Mouse (Mus musculus): ENCODE data around the gene Aph1a.
A peak's percentile ranks its signal among the peaks of the same experiment; 100 is the strongest.
"Not testable (repeated sequence)": the region's sequence is repeated elsewhere in the genome, so short reads cannot be mapped to it uniquely, and the experiment has no call there.

Gene Aph1a

GRCm38 (mm10) chr3:95916760-95917159 is 23.0 kb downstream of the Aph1a start:
- DNase-seq (ENCODE audit: low read depth, low spot score), result no peak

- not testable (repeated sequence) for DNase-seq (ENCODE audit: low read depth, low spot score)
These were observed 26.8 kb downstream of the Aph1a start for GRCm38 (mm10) chr3:95920532-95920931.

- not testable (repeated sequence) for DNase-seq (ENCODE audit: low read depth, low spot score)
These were observed 29.7 kb downstream of the Aph1a start for GRCm38 (mm10) chr3:95923429-95923828.

- no peak for DNase-seq (ENCODE audit: low read depth, low spot score)
These were observed 30.4 kb downstream of the Aph1a start for GRCm38 (mm10) chr3:95924185-95924584.

GRCm38 (mm10) chr3:95925087-95925486 is 31.3 kb downstream of the Aph1a start:
- DNase-seq (ENCODE audit: low read depth, low spot score), result no peak

- DNase-seq (ENCODE audit: low read depth, low spot score), result no peak
These were observed 34.5 kb downstream of the Aph1a start for GRCm38 (mm10) chr3:95928261-95928657.

- DNase-seq (ENCODE audit: low read depth, low spot score), result peak; percentile 99
These were observed 35.1 kb downstream of the Aph1a start, which contains the start of gene Anp32e for GRCm38 (mm10) chr3:95928658-95929503. Anp32e (plus strand) TSS chr3:95929246.

GRCm38 (mm10) chr3:95929581-95930470 is 36.1 kb downstream of the Aph1a start:
- peak; percentile 71 for DNase-seq (ENCODE audit: low read depth, low spot score)

- no peak for DNase-seq (ENCODE audit: low read depth, low spot score)
These were observed 36.7 kb downstream of the Aph1a start for GRCm38 (mm10) chr3:95930471-95930789.

- no peak for DNase-seq (ENCODE audit: low read depth, low spot score)
These were observed 37.7 kb downstream of the Aph1a start for GRCm38 (mm10) chr3:95931471-95931870.

GRCm38 (mm10) chr3:95932157-95932556 is 38.4 kb downstream of the Aph1a start:
- no peak for DNase-seq (ENCODE audit: low read depth, low spot score)

GRCm38 (mm10) chr3:95932566-95932965 is 38.8 kb downstream of the Aph1a start:
- DNase-seq (ENCODE audit: low read depth, low spot score), result no peak

- no peak for DNase-seq (ENCODE audit: low read depth, low spot score)
These were observed 39.5 kb downstream of the Aph1a start for GRCm38 (mm10) chr3:95933111-95933750.

- DNase-seq (ENCODE audit: low read depth, low spot score), result no peak
These were observed 40.7 kb downstream of the Aph1a start for GRCm38 (mm10) chr3:95934448-95934847.

- no peak for DNase-seq (ENCODE audit: low read depth, low spot score)
These were observed 44.4 kb downstream of the Aph1a start for GRCm38 (mm10) chr3:95938217-95938616.

- DNase-seq (ENCODE audit: low read depth, low spot score), result no peak
These were observed 45.1 kb downstream of the Aph1a start for GRCm38 (mm10) chr3:95938835-95939234.

- DNase-seq (ENCODE audit: low read depth, low spot score), result no peak
These were observed 49.0 kb downstream of the Aph1a start for GRCm38 (mm10) chr3:95942749-95943148.

- DNase-seq (ENCODE audit: low read depth, low spot score), result no peak
These were observed 49.5 kb downstream of the Aph1a start for GRCm38 (mm10) chr3:95943226-95943625.

GRCm38 (mm10) chr3:95944742-95945141 is 51.0 kb downstream of the Aph1a start:
- DNase-seq (ENCODE audit: low read depth, low spot score), result no peak

GRCm38 (mm10) chr3:95945731-95946240 is 52.0 kb downstream of the Aph1a start:
- DNase-seq (ENCODE audit: low read depth, low spot score), result no peak

Data from mesoderm, embryonic 11.5 days (tissue).